Mouse (Mus musculus) heart, embryonic 10.5 days (tissue): ENCODE measurements around the gene Alox8. TPM values are rescaled to one million over a fixed set of nuclear protein-coding genes. Genes with fewer than 3 reads are reported as not detected.

Experiments used
- DNase-seq: peaks from one replicate; pipeline ENCODE4 v3.0.0-alpha.2; 2017; ENCODE audit warnings: low spot score
- H3K27ac ChIP-seq: fragments of 300-500 bp; sonication (generic); 2 replicates; pipeline ENCODE4 v1.5.1; 2016; ENCODE audit warnings: mild to moderate bottlenecking
- H3K27me3 ChIP-seq: fragments of 300-500 bp; sonication (generic); 2 replicates; pipeline ENCODE4 v1.6.1; 2016; ENCODE audit warnings: mild to moderate bottlenecking; ENCODE audit not compliant: poor library complexity, insufficient read depth, severe bottlenecking
- H3K36me3 ChIP-seq: fragments of 300-500 bp; sonication (generic); 2 replicates; pipeline ENCODE4 v1.6.1; 2016; ENCODE audit warnings: mild to moderate bottlenecking, moderate library complexity
- H3K4me1 ChIP-seq: fragments of 300-500 bp; sonication (generic); 2 replicates; pipeline ENCODE4 v1.6.1; 2016; ENCODE audit warnings: mild to moderate bottlenecking
- H3K4me3 ChIP-seq: fragments of 300-500 bp; sonication (generic); 2 replicates; pipeline ENCODE4 v1.5.1; 2016; ENCODE audit warnings: mild to moderate bottlenecking, moderate library complexity
- H3K9me3 ChIP-seq: fragments of 300-500 bp; sonication (generic); 2 replicates; pipeline ENCODE4 v1.6.1; 2016; ENCODE audit warnings: mild to moderate bottlenecking, moderate library complexity
- WGBS: fragments of 180-500 bp; shearing (Covaris S2); methylation state at CpG from one replicate; pipeline ENCODE4 v1.1.7; 2016; 5-methylcytosine and 5-hydroxymethylcytosine counted together
- polyA plus RNA-seq: library from polyadenylated mRNA; unstranded; fragments of >200 nt; fragmentation: Nextera tagmentation; extraction: Ambion mirVana; gene quantifications from 2 replicates; pipeline ENCODE4 v1.2.1, GENCODE M21; 2016

Gene Alox8
- polyA plus RNA-seq, 1 experiment from 2014 or later: 1.1 TPM

GRCm38 (mm10) chr11:69172606-69173005 is 25.0 kb downstream of the Alox8 start:
- peak; percentile 73 for DNase-seq
- Histone ChIP-seq H3K4me1 (no peaks in the 10 kb centered on the region), H3K4me3 (no peak overlapping the region), H3K9me3 (no peaks in the 10 kb centered on the region), H3K36me3 (no peaks in the 10 kb centered on the region), H3K27me3 (peaks cover 33% of the 10 kb centered on the region), H3K27ac (no peak overlapping the region)
- WGBS: 82% methylated on average over 2 of the region's 2 CpGs

GRCm38 (mm10) chr11:69171626-69172025 is 26.0 kb downstream of the Alox8 start:
- H3K9me3 ChIP-seq: no peaks in the 10 kb centered on the region
- peak; percentile 59 for DNase-seq
- no peak overlapping the region for H3K4me3 ChIP-seq
- 31% methylated on average over 7 of the region's 7 CpGs for WGBS
- no peak overlapping the region for H3K27ac ChIP-seq
- no peaks in the 10 kb centered on the region for H3K36me3 ChIP-seq
- H3K4me1 ChIP-seq: no peaks in the 10 kb centered on the region
- H3K27me3 ChIP-seq: peaks cover 38% of the 10 kb centered on the region

GRCm38 (mm10) chr11:69169313-69169712 is 28.3 kb downstream of the Alox8 start:
- peaks cover 60% of the 10 kb centered on the region for H3K27me3 ChIP-seq
- H3K4me1 ChIP-seq: no peaks in the 10 kb centered on the region
- no peaks in the 10 kb centered on the region for H3K9me3 ChIP-seq
- no peak overlapping the region for H3K4me3 ChIP-seq
- WGBS: 89% methylated on average over 12 of the region's 12 CpGs
- H3K36me3 ChIP-seq: no peaks in the 10 kb centered on the region
- H3K27ac ChIP-seq: no peak overlapping the region
- no peak for DNase-seq

- 3% methylated on average over 18 of the region's 18 CpGs for WGBS
- Histone ChIP-seq H3K4me3 (peak within 1 kb of the TSS; percentile 34; the same call in 1 of the 2 replicates), H3K27me3 (peaks cover 78% of the 10 kb centered on the region)
Measured at GRCm38 (mm10) chr11:69156800-69157199, 40.8 kb downstream of the Alox8 start, which contains the start of gene Alox12b. Alox12b (plus strand) TSS chr11:69156989.

GRCm38 (mm10) chr11:69155351-69155750 is 42.3 kb downstream of the Alox8 start:
- Histone ChIP-seq H3K9me3 (no peaks in the 10 kb centered on the region; the same call in 1 of the 2 replicates), H3K36me3 (no peaks in the 10 kb centered on the region), H3K4me1 (peaks cover 15% of the 10 kb centered on the region), H3K27ac (no peak overlapping the region), H3K27me3 (peaks cover 86% of the 10 kb centered on the region), H3K4me3 (no peak overlapping the region)
- 44% methylated on average over 1 of the region's 1 CpGs for WGBS
- no peak for DNase-seq

More at GRCm38 (mm10) chr11:69156800-69157199, 40.8 kb downstream of the Alox8 start, which contains the start of gene Alox12b:
- DNase-seq: no peak
- Histone ChIP-seq H3K4me1 (peaks cover 9% of the 10 kb centered on the region; the same call in 1 of the 2 replicates), H3K36me3 (no peaks in the 10 kb centered on the region), H3K9me3 (no peaks in the 10 kb centered on the region; the same call in 1 of the 2 replicates), H3K27ac (no peak within 1 kb of the TSS)

GRCm38 (mm10) chr11:69153831-69154230 is 43.8 kb downstream of the Alox8 start:
- H3K36me3 ChIP-seq: no peaks in the 10 kb centered on the region
- peaks cover 76% of the 10 kb centered on the region for H3K27me3 ChIP-seq
- no peak overlapping the region for H3K27ac ChIP-seq
- WGBS: 77% methylated on average over 8 of the region's 8 CpGs
- no peak overlapping the region for H3K4me3 ChIP-seq
- H3K4me1 ChIP-seq: peaks cover 22% of the 10 kb centered on the region
- no peaks in the 10 kb centered on the region; the same call in 1 of the 2 replicates for H3K9me3 ChIP-seq
- no peak for DNase-seq

GRCm38 (mm10) chr11:69151004-69151403 is 46.6 kb downstream of the Alox8 start:
- no peaks in the 10 kb centered on the region for H3K36me3 ChIP-seq
- no peak for DNase-seq
- peak overlapping the region; percentile 47; the same call in 1 of the 2 replicates for H3K4me3 ChIP-seq
- peaks cover 51% of the 10 kb centered on the region for H3K27me3 ChIP-seq
- H3K9me3 ChIP-seq: no peaks in the 10 kb centered on the region
- H3K27ac ChIP-seq: peak overlapping the region; percentile 52; the same call in 1 of the 2 replicates
- H3K4me1 ChIP-seq: peaks cover 13% of the 10 kb centered on the region
- 61% methylated on average over 6 of the region's 6 CpGs for WGBS

GRCm38 (mm10) chr11:69150444-69150843 is 47.2 kb downstream of the Alox8 start:
- 2% methylated on average over 7 of the region's 7 CpGs for WGBS
- Histone ChIP-seq H3K4me3 (peak overlapping the region; percentile 47), H3K36me3 (no peaks in the 10 kb centered on the region), H3K27me3 (peaks cover 46% of the 10 kb centered on the region), H3K27ac (peak overlapping the region; percentile 52; the same call in 1 of the 2 replicates), H3K4me1 (peaks cover 13% of the 10 kb centered on the region), H3K9me3 (no peaks in the 10 kb centered on the region)
- DNase-seq: no peak

- Histone ChIP-seq H3K36me3 (no peaks in the 10 kb centered on the region), H3K27ac (no peak overlapping the region), H3K9me3 (no peaks in the 10 kb centered on the region), H3K4me1 (peaks cover 13% of the 10 kb centered on the region), H3K27me3 (peaks cover 39% of the 10 kb centered on the region), H3K4me3 (no peak overlapping the region)
- DNase-seq: no peak
- 55% methylated on average over 6 of the region's 6 CpGs for WGBS
Measured at GRCm38 (mm10) chr11:69149728-69150127, 47.9 kb downstream of the Alox8 start.

- no peaks in the 10 kb centered on the region for H3K36me3 ChIP-seq
- peaks cover 13% of the 10 kb centered on the region for H3K4me1 ChIP-seq
- no peak overlapping the region for H3K27ac ChIP-seq
- peaks cover 29% of the 10 kb centered on the region for H3K27me3 ChIP-seq
- 91% methylated on average over 5 of the region's 5 CpGs for WGBS
- H3K9me3 ChIP-seq: no peaks in the 10 kb centered on the region
- DNase-seq: no peak
- no peak overlapping the region for H3K4me3 ChIP-seq
Measured at GRCm38 (mm10) chr11:69148451-69148960, 49.1 kb downstream of the Alox8 start.

GRCm38 (mm10) chr11:69147546-69147945 is 50.1 kb downstream of the Alox8 start:
- WGBS: 72% methylated on average over 7 of the region's 7 CpGs
- Histone ChIP-seq H3K4me1 (peaks cover 13% of the 10 kb centered on the region), H3K36me3 (no peaks in the 10 kb centered on the region), H3K9me3 (no peaks in the 10 kb centered on the region), H3K27me3 (peaks cover 28% of the 10 kb centered on the region), H3K27ac (no peak overlapping the region), H3K4me3 (no peak overlapping the region)
- no peak for DNase-seq

GRCm38 (mm10) chr11:69135361-69135760 is 62.3 kb downstream of the Alox8 start:
- Histone ChIP-seq H3K27ac (no peak overlapping the region), H3K27me3 (peaks cover 32% of the 10 kb centered on the region), H3K36me3 (no peaks in the 10 kb centered on the region), H3K4me1 (peaks cover 13% of the 10 kb centered on the region), H3K9me3 (no peaks in the 10 kb centered on the region), H3K4me3 (no peak overlapping the region)
- no peak for DNase-seq
- 83% methylated on average over 6 of the region's 6 CpGs for WGBS

GRCm38 (mm10) chr11:69134622-69134968 is 63.0 kb downstream of the Alox8 start:
- Histone ChIP-seq H3K4me3 (peak overlapping the region; percentile 64), H3K27ac (peak overlapping the region; percentile 57; the same call in 1 of the 2 replicates), H3K36me3 (no peaks in the 10 kb centered on the region), H3K27me3 (peaks cover 32% of the 10 kb centered on the region), H3K9me3 (no peaks in the 10 kb centered on the region), H3K4me1 (peaks cover 13% of the 10 kb centered on the region)
- no peak for DNase-seq
- WGBS: 35% methylated on average over 8 of the region's 8 CpGs
